Mouse (Mus musculus) E14TG2a.4 (cell line): Measurements from ENCODE around the gene Atp5e.

Experiments used
- CTCF ChIP-seq: conservative IDR thresholded peaks from 2 replicates; pipeline ENCODE4 v1.5.1; 2014; ENCODE audit warnings: low read length
- NANOG ChIP-seq: IDR thresholded peaks from 2 replicates; pipeline ENCODE4 v1.6.1; 2014; ENCODE audit warnings: borderline replicate concordance, low read length, mixed read lengths
- POU5F1 ChIP-seq: IDR thresholded peaks from 2 replicates; pipeline ENCODE4 v1.6.1; 2014; ENCODE audit warnings: low read length, borderline replicate concordance

- TF ChIP-seq CTCF (no peak), POU5F1 (no peak), NANOG (no peak)
These were observed 20.9 kb downstream of the Atp5e start for GRCm38 (mm10) chr2:174443046-174443445.
